Mouse (Mus musculus): ENCODE data around the gene Hbb-y. TPM values are rescaled to one million over a fixed set of nuclear protein-coding genes. Genes with fewer than 3 reads are reported as not detected.

The Hbb-y gene
- polyA plus RNA-seq, 1 experiment, result 0.26 TPM

DNA sequence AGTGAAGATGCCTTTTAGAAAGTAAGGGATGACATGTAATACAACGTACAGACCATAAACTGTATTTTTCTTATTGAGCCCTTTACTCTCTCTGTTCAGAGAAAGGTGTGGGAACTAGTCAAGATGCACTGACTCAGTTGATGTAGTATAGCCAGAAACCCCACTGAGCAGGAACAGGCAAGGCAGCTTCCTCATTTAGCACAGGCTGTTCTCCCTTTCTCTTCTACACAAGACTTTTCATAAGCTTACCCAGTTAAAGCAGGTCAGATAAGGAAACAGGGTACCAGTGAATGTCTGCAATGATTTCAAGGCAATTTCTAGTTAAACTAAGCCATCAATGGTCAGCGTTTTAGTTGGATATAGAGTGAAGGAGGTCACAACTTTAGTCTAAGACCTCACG lies 8.5 kb upstream of the Hbb-y start:
- Histone ChIP-seq H3K27ac (ENCODE audit: control insufficient read depth, insufficient read depth, low read depth, low read length) (no peak overlapping the region), H3K36me3 (ENCODE audit: control insufficient read depth, insufficient read depth, low read length) (no peaks in the 10 kb centered on the region), H3K4me3 (ENCODE audit: control insufficient read depth, low read depth, low read length) (no peak overlapping the region), H3K27me3 (ENCODE audit: control insufficient read depth, insufficient read depth, low read length) (no peaks in the 10 kb centered on the region), H3K4me1 (ENCODE audit: control insufficient read depth, insufficient read depth, low read length) (no peaks in the 10 kb centered on the region)
- TF ChIP-seq POLR2A (IDR thresholded peaks at IDR 0.05; ENCODE audit: control insufficient read depth, low read depth, low read length), result no peak
- no peak for TF ChIP-seq CTCF (IDR thresholded peaks at IDR 0.05; ENCODE audit: control insufficient read depth, insufficient read depth, insufficient replicate concordance, low read depth, low read length)

DNA sequence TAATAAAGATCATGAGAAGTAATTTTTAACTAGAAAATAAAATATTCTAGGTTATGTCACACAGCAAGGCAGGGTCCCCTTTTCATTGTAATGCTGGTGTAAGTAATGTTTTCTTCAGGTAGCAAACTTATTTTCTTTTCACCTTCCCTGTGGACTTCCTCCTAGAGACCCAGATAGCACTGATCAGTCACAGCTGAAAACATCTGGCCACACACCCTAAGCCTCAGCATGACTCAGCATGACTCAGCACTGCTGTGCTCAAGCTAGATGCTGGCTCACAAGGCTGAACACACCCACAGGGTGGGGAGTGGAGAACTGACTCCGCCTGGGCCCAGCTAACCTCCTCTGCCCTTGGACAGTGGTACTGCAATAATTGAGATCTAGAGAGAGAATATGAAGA lies 7.8 kb upstream of the Hbb-y start:
- Histone ChIP-seq H3K4me3 (ENCODE audit: control insufficient read depth, low read depth, low read length) (no peak overlapping the region), H3K27me3 (ENCODE audit: control insufficient read depth, insufficient read depth, low read length) (no peaks in the 10 kb centered on the region), H3K4me1 (ENCODE audit: control insufficient read depth, insufficient read depth, low read length) (no peaks in the 10 kb centered on the region), H3K36me3 (ENCODE audit: control insufficient read depth, insufficient read depth, low read length) (no peaks in the 10 kb centered on the region), H3K27ac (ENCODE audit: control insufficient read depth, insufficient read depth, low read depth, low read length) (no peak overlapping the region)
- TF ChIP-seq POLR2A (IDR thresholded peaks at IDR 0.05; ENCODE audit: control insufficient read depth, low read depth, low read length), result no peak
- TF ChIP-seq CTCF (IDR thresholded peaks at IDR 0.05; ENCODE audit: control insufficient read depth, insufficient read depth, insufficient replicate concordance, low read depth, low read length), result no peak

DNA sequence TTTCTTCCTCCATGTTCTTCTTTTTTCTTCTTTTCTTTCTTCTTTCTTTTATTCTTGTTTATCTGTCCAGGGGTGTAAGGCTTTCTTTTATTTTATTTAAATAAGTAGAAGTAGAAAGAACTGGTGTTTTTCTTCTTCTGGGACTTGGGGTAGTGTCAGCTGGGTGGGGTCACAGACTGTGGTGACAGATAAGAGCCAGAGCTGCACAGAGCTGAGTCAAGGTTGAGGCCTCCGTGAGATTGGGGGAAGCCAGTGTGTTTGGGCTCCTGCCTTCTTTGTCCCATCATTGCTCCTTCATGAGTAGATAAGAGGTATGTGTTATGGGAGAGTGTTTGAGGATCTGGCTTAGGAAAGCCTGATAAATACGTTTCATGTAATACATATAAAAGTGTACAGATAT lies 6.1 kb upstream of the Hbb-y start:
- Histone ChIP-seq H3K27me3 (ENCODE audit: control insufficient read depth, insufficient read depth, low read length) (no peaks in the 10 kb centered on the region), H3K36me3 (ENCODE audit: control insufficient read depth, insufficient read depth, low read length) (no peaks in the 10 kb centered on the region), H3K4me1 (ENCODE audit: control insufficient read depth, insufficient read depth, low read length) (no peaks in the 10 kb centered on the region), H3K27ac (ENCODE audit: control insufficient read depth, insufficient read depth, low read depth, low read length) (no peak overlapping the region), H3K4me3 (ENCODE audit: control insufficient read depth, low read depth, low read length) (no peak overlapping the region)
- TF ChIP-seq POLR2A (IDR thresholded peaks at IDR 0.05; ENCODE audit: control insufficient read depth, low read depth, low read length) (no peak), CTCF (IDR thresholded peaks at IDR 0.05; ENCODE audit: control insufficient read depth, insufficient read depth, insufficient replicate concordance, low read depth, low read length) (no peak)

DNA sequence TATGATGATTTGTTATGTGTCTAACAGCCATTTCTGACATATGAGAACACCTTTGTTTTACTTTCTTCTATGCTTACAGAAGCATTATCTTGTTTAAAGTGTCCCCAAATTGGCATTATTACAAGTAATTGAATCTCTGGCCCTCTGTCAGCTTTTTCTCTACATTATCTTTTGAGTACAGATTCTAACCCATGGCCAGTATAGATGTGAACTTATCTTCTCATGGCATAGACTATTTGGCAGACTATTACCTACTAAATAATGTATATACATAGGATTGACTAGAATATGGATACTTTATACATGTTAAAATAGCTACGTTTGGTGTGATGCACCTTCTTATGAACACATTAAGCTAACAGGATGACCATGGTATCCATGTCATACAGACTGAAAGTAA lies 1.7 kb upstream of the Hbb-y start:
- TF ChIP-seq POLR2A (IDR thresholded peaks at IDR 0.05; ENCODE audit: control insufficient read depth, low read depth, low read length) (no peak), CTCF (IDR thresholded peaks at IDR 0.05; ENCODE audit: control insufficient read depth, insufficient read depth, insufficient replicate concordance, low read depth, low read length) (no peak)
- H3K4me3 ChIP-seq (ENCODE audit: control insufficient read depth, low read depth, low read length), result no peak overlapping the region

DNA sequence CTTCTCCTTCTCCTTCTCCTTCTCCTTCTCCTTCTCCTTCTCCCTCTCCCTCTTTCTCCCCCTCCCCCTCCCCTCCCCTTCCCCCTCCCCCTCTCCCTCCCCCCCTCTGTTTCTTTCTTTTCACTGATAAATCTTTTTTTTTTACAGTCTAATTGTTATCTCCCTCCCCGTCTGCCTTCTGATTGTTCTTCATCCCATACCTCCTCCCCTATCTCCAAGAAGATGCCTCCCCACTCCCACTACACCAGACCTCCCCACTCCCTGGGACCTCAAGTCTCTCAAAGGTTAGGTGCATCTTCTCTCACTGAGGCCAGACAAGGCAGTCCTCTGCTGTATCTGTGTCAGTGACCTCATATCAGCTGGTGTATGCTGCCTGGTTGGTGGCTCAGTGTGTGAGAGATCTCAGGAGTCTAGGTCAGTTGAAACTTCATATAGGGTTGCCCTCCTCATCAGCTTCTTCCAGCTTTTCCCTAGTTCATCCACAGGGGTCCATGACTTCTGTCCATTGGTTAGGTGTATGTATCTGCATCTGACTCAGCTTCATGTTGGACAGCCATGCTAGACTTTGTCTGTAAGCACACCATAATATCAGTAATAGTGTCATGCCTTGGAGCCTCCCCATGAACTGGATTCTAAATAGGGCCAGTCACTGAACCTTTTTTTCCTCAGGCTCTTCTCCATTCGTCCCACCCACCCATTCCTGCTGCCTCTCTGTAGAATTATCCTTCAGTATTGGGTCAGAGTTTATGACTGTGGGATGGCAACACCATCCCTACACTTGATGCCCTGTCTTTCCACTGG lies 8.3 kb downstream of the Hbb-y start:
- Histone ChIP-seq H3K27ac (ENCODE audit: control insufficient read depth, insufficient read depth, low read depth, low read length) (no peak overlapping the region), H3K4me3 (ENCODE audit: control insufficient read depth, low read depth, low read length) (no peak overlapping the region), H3K4me1 (ENCODE audit: control insufficient read depth, insufficient read depth, low read length) (no peaks in the 10 kb centered on the region), H3K27me3 (ENCODE audit: control insufficient read depth, insufficient read depth, low read length) (no peaks in the 10 kb centered on the region), H3K36me3 (ENCODE audit: control insufficient read depth, insufficient read depth, low read length) (no peaks in the 10 kb centered on the region)
- TF ChIP-seq POLR2A (IDR thresholded peaks at IDR 0.05; ENCODE audit: control insufficient read depth, low read depth, low read length) (no peak), CTCF (IDR thresholded peaks at IDR 0.05; ENCODE audit: control insufficient read depth, insufficient read depth, insufficient replicate concordance, low read depth, low read length) (no peak)

More for the DNA sequence above, 1.7 kb upstream of the Hbb-y start:
- H3K36me3 ChIP-seq (ENCODE audit: control insufficient read depth, insufficient read depth, low read length), result no peaks in the 10 kb centered on the region
- no peaks in the 10 kb centered on the region for H3K4me1 ChIP-seq (ENCODE audit: control insufficient read depth, insufficient read depth, low read length)
- H3K27me3 ChIP-seq (ENCODE audit: control insufficient read depth, insufficient read depth, low read length), result no peaks in the 10 kb centered on the region
- no peak overlapping the region for H3K27ac ChIP-seq (ENCODE audit: control insufficient read depth, insufficient read depth, low read depth, low read length)

DNA sequence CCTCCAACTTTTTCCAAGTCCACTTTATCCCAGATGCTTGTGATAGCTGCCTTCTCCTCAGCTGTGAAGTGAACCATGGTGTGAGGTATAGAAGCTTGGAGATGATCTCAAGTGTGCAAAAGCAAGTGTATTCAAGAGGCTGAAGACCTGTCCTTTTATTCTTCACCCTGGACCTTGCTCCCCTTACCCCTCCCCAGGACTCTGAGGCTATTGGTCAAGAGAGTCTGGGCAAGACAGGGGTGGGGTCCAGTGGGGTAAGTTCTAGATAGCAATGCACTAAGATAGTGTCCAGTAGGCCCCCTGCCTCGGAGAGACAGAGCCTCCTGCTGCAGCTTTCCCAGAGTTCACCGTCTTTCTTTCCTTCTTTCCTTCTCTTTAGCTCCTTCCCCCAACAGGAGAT lies 10.0 kb downstream of the Hbb-y start, which contains the start of gene Hbb-bh1:
Gene Hbb-bh1, minus strand, starts transcription at position 131 of the 400 bp plus-strand sequence.
- no peaks in the 10 kb centered on the region for H3K4me1 ChIP-seq (ENCODE audit: control insufficient read depth, insufficient read depth, low read length)
- H3K27ac ChIP-seq (ENCODE audit: control insufficient read depth, insufficient read depth, low read depth, low read length), result no peak within 1 kb of the TSS
- no peaks in the 10 kb centered on the region for H3K36me3 ChIP-seq (ENCODE audit: control insufficient read depth, insufficient read depth, low read length)
- no peak within 1 kb of the TSS for H3K4me3 ChIP-seq (ENCODE audit: control insufficient read depth, low read depth, low read length)
- H3K27me3 ChIP-seq (ENCODE audit: control insufficient read depth, insufficient read depth, low read length), result no peaks in the 10 kb centered on the region
- TF ChIP-seq CTCF (IDR thresholded peaks at IDR 0.05; ENCODE audit: control insufficient read depth, insufficient read depth, insufficient replicate concordance, low read depth, low read length) (no peak), POLR2A (IDR thresholded peaks at IDR 0.05; ENCODE audit: control insufficient read depth, low read depth, low read length) (no peak)

DNA sequence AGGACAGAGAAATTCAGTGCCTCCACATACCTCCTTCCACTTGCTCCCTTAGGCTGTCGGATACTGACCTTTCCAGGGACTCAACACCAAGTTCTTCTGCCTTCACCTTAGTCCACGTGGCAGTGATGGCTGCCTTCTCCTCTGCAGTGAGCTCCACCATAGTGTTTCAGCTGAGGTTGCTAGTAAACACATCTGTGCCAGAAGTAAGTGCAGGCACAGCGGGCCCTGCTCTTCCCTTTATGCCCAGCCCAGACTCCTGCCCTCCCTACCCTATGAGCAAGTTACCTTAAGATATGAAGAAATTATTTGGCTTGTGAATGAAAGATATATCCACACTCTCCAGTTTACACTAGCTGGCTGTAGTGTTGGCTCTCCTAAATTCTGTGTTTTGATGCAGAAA lies 12.7 kb downstream of the Hbb-y start, which contains the start of gene Hbb-bh2:
Gene Hbb-bh2, minus strand, starts transcription at position 253 of the 400 bp plus-strand sequence.
- no peaks in the 10 kb centered on the region for H3K36me3 ChIP-seq (ENCODE audit: control insufficient read depth, insufficient read depth, low read length)
- H3K4me1 ChIP-seq (ENCODE audit: control insufficient read depth, insufficient read depth, low read length), result no peaks in the 10 kb centered on the region
- H3K27ac ChIP-seq (ENCODE audit: control insufficient read depth, insufficient read depth, low read depth, low read length), result no peak within 1 kb of the TSS
- H3K4me3 ChIP-seq (ENCODE audit: control insufficient read depth, low read depth, low read length), result no peak within 1 kb of the TSS
- no peak for TF ChIP-seq CTCF (IDR thresholded peaks at IDR 0.05; ENCODE audit: control insufficient read depth, insufficient read depth, insufficient replicate concordance, low read depth, low read length)
- H3K27me3 ChIP-seq (ENCODE audit: control insufficient read depth, insufficient read depth, low read length), result no peaks in the 10 kb centered on the region

Measured in testis, adult 2 months (tissue).